ENCODE assay signal across 11 mouse cellular contexts in the genomic region with DNA sequence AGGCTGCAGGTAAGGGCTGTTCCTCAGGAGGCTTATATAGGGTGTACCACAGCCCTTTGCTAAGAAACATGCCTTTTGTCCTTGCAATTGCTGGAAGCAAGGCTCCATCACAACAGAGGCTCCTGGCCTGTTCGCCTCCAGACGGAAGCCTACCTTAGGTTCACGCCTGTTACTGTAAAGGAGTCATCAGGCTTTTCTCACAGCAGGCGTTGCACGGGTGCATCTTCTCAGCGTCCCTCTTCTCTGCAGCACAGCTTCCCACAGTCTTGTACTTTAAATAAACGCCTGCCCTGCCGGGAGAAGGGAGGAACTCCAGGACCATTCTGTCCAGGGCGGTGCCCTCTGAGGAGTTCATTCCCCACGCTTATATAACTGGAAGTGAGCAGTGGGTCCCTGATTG.
DNase-seq lines count a peak whose midpoint lies in the region; ATAC-seq and TF ChIP-seq lines count a peak whose summit lies in the region.
"Had no signal": no experiment of that assay in that cellular context is flagged by ENCODE, and none has a peak within 500 bp of the region (broad histone marks: within the 10 kb centered on the region; RNA-seq: fewer than 3 reads in every experiment).

No protein-coding gene starts in this region.

- H3K27ac ChIP-seq in forebrain, embryonic 15.5 days (replicated peaks): 0 out of 2 replicates have a peak overlapping the region, but pooled peaks have one; percentile 14
- no peak overlapping the region for H3K27ac ChIP-seq in forebrain, embryonic 12.5 days
- peak overlapping the region; percentile 25; the same call in 1 of the 2 replicates for H3K27ac ChIP-seq in left cerebral cortex, adult 2 months
- H3K27ac ChIP-seq in heart, postnatal 0 days (ENCODE audit: low read depth): peak overlapping the region; percentile 89

- no peak; the same call in 1 of the 2 replicates for TF ChIP-seq CTCF in left cerebral cortex, adult 2 months (IDR thresholded peaks at IDR 0.05)
- TF ChIP-seq CTCF in heart, postnatal 0 days (IDR thresholded peaks at IDR 0.05; ENCODE audit: low read depth): no peak

- 51% methylated on average over 10 of the region's 10 CpGs for WGBS in forebrain, embryonic 15.5 days
- WGBS in forebrain, embryonic 12.5 days: 59% methylated on average over 10 of the region's 10 CpGs
- WGBS in heart, postnatal 0 days: 31% methylated on average over 10 of the region's 10 CpGs

- intact Hi-C loops in left cerebral cortex, adult 2 months (cut with DNase I): no loop called here
- intact Hi-C loops in left cerebral cortex, postnatal 36 days (cut with DNase I): loop anchor here (5.0 kb wide), 1 partner anchor 71 kb away; the partner anchor contains the start of gene Camk2d

- peaks cover 22% of the 10 kb centered on the region for H3K4me1 ChIP-seq in forebrain, embryonic 15.5 days
- peaks cover 34% of the 10 kb centered on the region for H3K4me1 ChIP-seq in forebrain, embryonic 12.5 days
- H3K4me1 ChIP-seq in heart, postnatal 0 days (ENCODE audit: control insufficient read depth, insufficient read depth): peaks cover 47% of the 10 kb centered on the region
- H3K4me1 ChIP-seq: megakaryocyte, embryonic 14.5 days had no signal

- H3K27me3 ChIP-seq in forebrain, embryonic 15.5 days: no peaks in the 10 kb centered on the region
- H3K27me3 ChIP-seq in forebrain, embryonic 12.5 days: no peaks in the 10 kb centered on the region
- H3K27me3 ChIP-seq in heart, postnatal 0 days (ENCODE audit: control insufficient read depth, insufficient read depth, low read length): no peaks in the 10 kb centered on the region
- H3K27me3 ChIP-seq: megakaryocyte, embryonic 14.5 days had no signal

- TF ChIP-seq EP300 in heart, postnatal 0 days (IDR thresholded peaks at IDR 0.05; ENCODE audit: low read depth): no peak

- no peak for DNase-seq in left cerebral cortex, adult 2 months (ENCODE audit: extremely low spot score in 1 of 2, low spot score in 2 of 2)
- DNase-seq in left cerebral cortex, postnatal 36 days (ENCODE audit: low spot score in 2 of 2): no peak
- peak; percentile 55 for DNase-seq in adipocyte (ENCODE audit: low spot score)
- DNase-seq in heart, postnatal 0 days (ENCODE audit: low spot score): no peak
- DNase-seq in urinary bladder, postnatal 36 days (ENCODE audit: low spot score in 2 of 2): no peak
- no peak for DNase-seq in urinary bladder, postnatal 4 days (ENCODE audit: low spot score in 2 of 2)
- DNase-seq: B cell, adult 2 months; kidney, postnatal 4 days had no signal

- no peak overlapping the region for H3K4me2 ChIP-seq in forebrain, embryonic 15.5 days (replicated peaks)
- H3K4me2 ChIP-seq in forebrain, embryonic 12.5 days: no peak overlapping the region
- H3K4me2 ChIP-seq in heart, postnatal 0 days (ENCODE audit: low read depth, low read length): peak overlapping the region; percentile 17

- no peak; the same call in 1 of the 2 replicates for ATAC-seq in forebrain, embryonic 15.5 days (replicated peaks)
- ATAC-seq in forebrain, embryonic 12.5 days (ENCODE audit: low FRiP score): no peak
- no peak for ATAC-seq in heart, postnatal 0 days (ENCODE audit: insufficient read depth, low read depth)

- no peak overlapping the region for H3K4me3 ChIP-seq in forebrain, embryonic 15.5 days
- H3K4me3 ChIP-seq in forebrain, embryonic 12.5 days (replicated peaks): no peak overlapping the region
- H3K4me3 ChIP-seq in left cerebral cortex, adult 2 months: no peak overlapping the region
- no peak overlapping the region for H3K4me3 ChIP-seq in heart, postnatal 0 days (ENCODE audit: low read depth, low read length)
- H3K4me3 ChIP-seq: megakaryocyte, embryonic 14.5 days had no signal

- no peaks in the 10 kb centered on the region for H3K9me3 ChIP-seq in forebrain, embryonic 15.5 days
- no peaks in the 10 kb centered on the region for H3K9me3 ChIP-seq in forebrain, embryonic 12.5 days
- H3K9me3 ChIP-seq in heart, postnatal 0 days (replicated peaks; ENCODE audit: control insufficient read depth, low read length): no peaks in the 10 kb centered on the region
- H3K9me3 ChIP-seq: megakaryocyte, embryonic 14.5 days had no signal

- H3K9ac ChIP-seq in forebrain, embryonic 15.5 days (replicated peaks): no peak overlapping the region
- H3K9ac ChIP-seq in forebrain, embryonic 12.5 days: no peak overlapping the region
- 0 out of 2 replicates have a peak overlapping the region, but pooled peaks have one; percentile 14 for H3K9ac ChIP-seq in heart, postnatal 0 days (replicated peaks; ENCODE audit: low read depth, low read length)

- H3K36me3 ChIP-seq in forebrain, embryonic 15.5 days: no peaks in the 10 kb centered on the region
- H3K36me3 ChIP-seq in forebrain, embryonic 12.5 days (replicated peaks): no peaks in the 10 kb centered on the region
- no peaks in the 10 kb centered on the region for H3K36me3 ChIP-seq in heart, postnatal 0 days (replicated peaks; ENCODE audit: control insufficient read depth, insufficient read depth, low read length)
